Mouse (Mus musculus): ENCODE results near the gene Gpbp1l1. TPM values are rescaled to one million over a fixed set of nuclear protein-coding genes. Genes with fewer than 3 reads are reported as not detected.
A peak's percentile ranks its signal among the peaks of the same experiment; 100 is the strongest.

The Gpbp1l1 gene
- polyA plus RNA-seq, 1 experiment from 2014 or later, result 40.2 TPM

GRCm38 (mm10) chr4:116612621-116613020 is 55.2 kb downstream of the Gpbp1l1 start:
- Histone ChIP-seq H3K4me3 (ENCODE audit: inconsistent target) (no peak overlapping the region), H3K27ac (no peak overlapping the region), H3K36me3 (ENCODE audit: inconsistent target) (peaks cover 28% of the 10 kb centered on the region), H3K79me2 (ENCODE audit: inconsistent target) (peaks cover 51% of the 10 kb centered on the region; the same call in 1 of the 2 replicates)
- WGBS (ENCODE audit: missing documents), result 94% methylated on average over 2 of the region's 2 CpGs

DNA sequence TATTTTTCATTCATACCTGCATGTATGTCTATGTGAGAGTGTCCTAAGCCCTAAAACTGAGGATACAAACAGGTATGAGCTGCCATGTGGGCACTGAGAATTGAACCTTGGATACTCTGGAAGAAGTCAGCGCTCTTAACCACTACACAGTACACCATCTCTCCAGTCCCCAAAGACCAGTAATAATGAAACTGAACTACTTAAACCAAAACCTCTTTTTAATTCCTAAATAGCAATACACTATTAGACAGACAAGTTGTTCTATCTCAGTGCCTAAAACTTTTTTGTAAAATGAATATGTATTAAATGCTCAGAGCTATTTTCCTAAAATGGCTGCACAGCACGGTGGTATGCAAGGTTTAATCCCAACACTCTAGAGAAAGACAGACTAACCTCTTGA is 57.8 kb downstream of the Gpbp1l1 start:
- no peak overlapping the region for H3K27ac ChIP-seq
- H3K36me3 ChIP-seq (ENCODE audit: inconsistent target), result peaks cover 34% of the 10 kb centered on the region
- no peak overlapping the region for H3K4me3 ChIP-seq (ENCODE audit: inconsistent target)
- 100% methylated on average over 2 of the region's 2 CpGs for WGBS (ENCODE audit: missing documents)
- H3K79me2 ChIP-seq (ENCODE audit: inconsistent target), result peaks cover 62% of the 10 kb centered on the region

DNA sequence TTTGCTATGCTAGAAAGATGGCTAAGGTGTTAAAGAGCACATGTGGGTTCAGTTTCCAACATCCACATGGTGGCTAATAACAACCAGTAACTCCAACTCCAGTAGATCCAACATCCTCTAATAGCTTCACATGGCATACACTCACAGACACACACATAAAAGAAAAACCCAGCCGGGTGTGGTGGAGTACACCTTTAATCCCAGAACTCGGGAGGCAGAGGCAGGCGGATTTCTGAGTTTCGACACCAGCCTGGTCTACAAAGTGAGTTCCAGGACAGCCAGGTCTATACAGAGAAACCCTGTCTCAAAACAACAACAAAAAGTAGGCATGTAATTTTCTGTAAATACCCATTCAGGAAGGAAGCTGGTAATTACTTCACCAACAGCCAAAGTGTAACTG is 67.4 kb downstream of the Gpbp1l1 start:
- H3K79me2 ChIP-seq (ENCODE audit: inconsistent target), result peaks cover 68% of the 10 kb centered on the region
- no peak overlapping the region for H3K4me3 ChIP-seq (ENCODE audit: inconsistent target)
- peaks cover 17% of the 10 kb centered on the region; the same call in 1 of the 2 replicates for H3K36me3 ChIP-seq (ENCODE audit: inconsistent target)
- WGBS (ENCODE audit: missing documents), result 90% methylated on average over 4 of the region's 4 CpGs
- H3K27ac ChIP-seq, result no peak overlapping the region

DNA sequence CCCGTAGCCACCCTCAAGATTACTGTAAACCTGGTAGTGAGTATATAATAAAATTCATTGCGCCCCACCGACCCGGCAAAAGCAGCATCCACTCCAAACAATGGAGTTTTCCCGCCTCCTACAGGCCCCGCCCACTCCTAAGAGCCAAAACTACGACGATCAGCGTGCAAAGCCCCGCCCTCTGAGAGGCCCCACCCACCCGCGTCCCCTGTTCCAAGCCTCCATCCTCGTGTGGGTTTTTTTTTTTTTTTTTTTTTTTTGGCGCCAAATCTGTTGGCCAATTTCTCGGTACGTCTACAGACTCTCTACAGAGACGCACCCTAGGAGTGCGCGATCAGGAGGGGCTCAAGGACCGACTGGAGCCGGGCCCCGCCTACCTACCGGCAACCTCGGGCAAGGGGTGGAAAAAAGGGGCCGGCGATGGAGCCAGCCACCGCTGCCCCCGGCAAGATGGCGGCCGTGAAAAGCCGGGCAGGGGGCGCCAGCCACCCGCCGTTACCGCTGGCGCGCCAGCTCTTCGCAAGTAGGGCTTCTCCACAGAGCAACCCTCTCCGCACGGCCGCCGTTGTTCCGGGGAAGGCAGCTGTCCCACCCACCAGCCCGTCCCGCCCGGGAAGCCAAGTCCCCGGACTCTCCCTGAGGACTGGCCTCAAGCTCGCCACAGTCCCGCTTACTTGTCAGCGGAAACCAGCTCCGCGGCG is 69.3 kb downstream of the Gpbp1l1 start:
- Histone ChIP-seq H3K36me3 (ENCODE audit: inconsistent target) (0 out of 2 replicates have a peak, but pooled peaks cover under 1% of the 10 kb centered on the region), H3K79me2 (ENCODE audit: inconsistent target) (peaks cover 48% of the 10 kb centered on the region), H3K4me3 (ENCODE audit: inconsistent target) (peak overlapping the region; percentile 80), H3K27ac (peak overlapping the region; percentile 61)
- WGBS (ENCODE audit: missing documents), result under 1% methylated on average over 49 of the region's 53 CpGs

DNA sequence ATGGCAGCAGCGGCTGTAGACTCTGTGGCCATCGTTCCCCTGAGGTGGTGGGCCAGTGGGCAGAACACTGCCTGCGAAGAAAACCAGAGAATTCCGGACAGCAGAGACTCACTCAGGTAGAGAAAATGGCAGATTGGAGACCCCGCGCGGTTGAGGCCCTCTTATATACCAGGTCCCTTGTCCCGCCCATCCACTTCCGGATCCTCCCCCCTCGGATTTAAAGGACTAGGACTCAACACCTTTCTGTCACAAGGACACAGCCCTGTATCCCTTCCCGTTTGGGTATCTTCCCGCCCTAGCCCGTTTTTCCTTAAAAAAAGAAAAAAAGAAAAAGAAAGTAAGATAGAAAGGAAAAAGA is 69.9 kb downstream of the Gpbp1l1 start:
- peak overlapping the region; percentile 80 for H3K4me3 ChIP-seq (ENCODE audit: inconsistent target)
- no peaks in the 10 kb centered on the region for H3K36me3 ChIP-seq (ENCODE audit: inconsistent target)
- H3K27ac ChIP-seq, result peak overlapping the region; percentile 61
- 0% methylated on average over 13 of the region's 13 CpGs for WGBS (ENCODE audit: missing documents)
- peaks cover 43% of the 10 kb centered on the region for H3K79me2 ChIP-seq (ENCODE audit: inconsistent target)

DNA sequence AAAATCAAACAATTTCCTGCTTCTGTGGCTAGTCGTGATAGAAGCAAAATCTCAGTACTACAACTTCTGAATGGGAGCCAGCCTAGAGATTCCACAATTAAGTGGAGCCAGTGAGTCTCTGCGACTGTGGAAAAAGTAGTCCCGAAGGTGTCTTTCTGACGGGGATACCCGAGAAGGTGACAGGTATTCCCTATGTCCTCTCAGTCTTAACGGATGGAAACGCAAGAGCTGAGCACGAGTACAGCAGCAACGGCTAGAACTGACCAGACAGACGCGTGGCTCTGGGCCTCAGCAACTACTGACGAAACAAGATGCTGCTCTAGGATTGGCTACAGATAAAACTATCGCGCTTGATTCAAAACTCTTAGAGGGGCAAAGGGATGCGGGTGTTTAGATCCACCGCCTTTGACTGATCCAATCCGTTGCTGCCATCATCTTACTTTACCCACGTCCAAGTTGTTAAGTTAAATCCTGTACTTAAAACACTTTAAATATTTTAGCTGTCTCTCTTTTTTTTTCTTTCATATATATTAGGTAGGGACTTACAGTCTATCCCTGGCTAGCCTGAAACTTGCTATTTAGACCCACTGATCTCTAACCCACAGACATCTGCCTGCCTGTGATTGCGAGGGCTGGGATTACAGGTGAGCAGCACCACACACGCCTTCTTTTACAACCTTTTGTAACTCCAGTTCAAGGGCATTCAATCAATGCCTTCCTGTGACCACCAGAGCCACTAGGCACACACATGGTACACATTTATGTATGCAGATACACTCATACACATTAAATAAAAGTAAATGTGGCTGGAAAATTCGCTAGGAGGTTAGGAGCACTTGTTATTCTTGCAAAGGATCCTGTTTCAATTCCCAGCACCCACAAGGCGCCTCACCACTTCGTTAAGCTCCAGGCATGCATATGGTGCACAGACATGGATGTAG is 70.5 kb downstream of the Gpbp1l1 start, which contains the start of gene Nasp:
Gene Nasp, minus strand, starts transcription at position 220 of the 941 bp plus-strand sequence.
- peak within 1 kb of the TSS; percentile 61 for H3K27ac ChIP-seq
- H3K4me3 ChIP-seq (ENCODE audit: inconsistent target), result peak within 1 kb of the TSS; percentile 80
- peaks cover 36% of the 10 kb centered on the region for H3K79me2 ChIP-seq (ENCODE audit: inconsistent target)
- 9% methylated on average over 23 of the region's 23 CpGs for WGBS (ENCODE audit: missing documents)
- no peaks in the 10 kb centered on the region for H3K36me3 ChIP-seq (ENCODE audit: inconsistent target)

DNA sequence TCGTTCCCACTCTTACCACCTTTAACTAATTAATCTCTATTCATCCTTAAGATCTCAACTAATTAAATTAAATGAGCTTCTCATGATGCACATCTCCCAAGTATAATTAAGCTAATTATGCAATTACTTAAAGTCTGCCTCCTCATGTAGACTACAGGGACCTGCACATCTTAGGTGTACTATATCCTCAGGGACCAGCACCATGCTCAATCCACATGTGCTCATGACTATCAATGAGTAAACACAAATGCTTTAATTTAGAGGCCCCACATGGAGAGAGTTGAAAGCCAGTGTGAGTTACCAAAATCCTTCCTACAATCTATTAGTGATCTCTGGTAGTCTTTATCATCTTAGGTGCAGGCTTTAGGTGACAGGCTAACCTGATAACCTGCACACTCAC is 77.7 kb downstream of the Gpbp1l1 start:
- H3K4me3 ChIP-seq (ENCODE audit: inconsistent target), result no peak overlapping the region
- peaks cover 52% of the 10 kb centered on the region for H3K36me3 ChIP-seq (ENCODE audit: inconsistent target)
- peaks cover 8% of the 10 kb centered on the region; the same call in 1 of the 2 replicates for H3K79me2 ChIP-seq (ENCODE audit: inconsistent target)
- no peak overlapping the region for H3K27ac ChIP-seq
- WGBS (ENCODE audit: missing documents), result 100% methylated on average over 1 of the region's 1 CpGs

- WGBS (ENCODE audit: missing documents), result 97% methylated on average over 6 of the region's 6 CpGs
- Histone ChIP-seq H3K36me3 (ENCODE audit: inconsistent target) (peaks cover 85% of the 10 kb centered on the region), H3K79me2 (ENCODE audit: inconsistent target) (peaks cover 45% of the 10 kb centered on the region), H3K27ac (no peak overlapping the region), H3K4me3 (ENCODE audit: inconsistent target) (no peak overlapping the region)
These were observed 81.4 kb downstream of the Gpbp1l1 start for GRCm38 (mm10) chr4:116638821-116639220.

GRCm38 (mm10) chr4:116642071-116642470 is 84.6 kb downstream of the Gpbp1l1 start:
- Histone ChIP-seq H3K36me3 (ENCODE audit: inconsistent target) (peaks cover 82% of the 10 kb centered on the region), H3K27ac (no peak overlapping the region), H3K4me3 (ENCODE audit: inconsistent target) (no peak overlapping the region), H3K79me2 (ENCODE audit: inconsistent target) (peaks cover 77% of the 10 kb centered on the region)
- WGBS (ENCODE audit: missing documents), result 100% methylated on average over 1 of the region's 1 CpGs

Other genes with a start within 250 kb of the Gpbp1l1 start
- gene Mast2, start 93.5 kb upstream of the Gpbp1l1 start, polyA plus RNA-seq (2018), result 9.9 to 19.9 TPM (median 12.8 TPM) in 3 replicates
- 4.3 to 8.7 TPM (median 6.4 TPM) in 3 replicates for gene Ipp, start 50.1 kb upstream of the Gpbp1l1 start, polyA plus RNA-seq (2018)
- gene Tmem69, start 1.7 kb upstream of the Gpbp1l1 start, polyA plus RNA-seq (2018), result 13.0 to 21.0 TPM (median 16.1 TPM) in 3 replicates
- 1.6 to 2.2 TPM (median 2.2 TPM) in 3 replicates for gene Ccdc17, start 39.0 kb downstream of the Gpbp1l1 start, polyA plus RNA-seq (2018)
- 25.6 to 55.5 TPM (median 47.9 TPM) in 3 replicates for gene Nasp, start 70.3 kb downstream of the Gpbp1l1 start, polyA plus RNA-seq (2018)
- gene Akr1a1, start 94.0 kb downstream of the Gpbp1l1 start, polyA plus RNA-seq (2018), result 1,138 to 1,978 TPM (median 1,711 TPM) in 3 replicates
- gene Prdx1, start 127.9 kb downstream of the Gpbp1l1 start, polyA plus RNA-seq (2018), result 1,330 to 1,969 TPM (median 1,907 TPM) in 3 replicates
- gene Mmachc, start 150.7 kb downstream of the Gpbp1l1 start, polyA plus RNA-seq (2018), result 5.1 to 10.4 TPM (median 9.4 TPM) in 3 replicates
- 7.9 to 32.9 TPM (median 10.8 TPM) in 3 replicates for gene Ccdc163, start 150.9 kb downstream of the Gpbp1l1 start, polyA plus RNA-seq (2018)
- gene Tesk2, start 163.3 kb downstream of the Gpbp1l1 start, polyA plus RNA-seq (2018), result 3.1 to 8.1 TPM (median 7.1 TPM) in 3 replicates
- 7.1 to 13.7 TPM (median 11.5 TPM) in 3 replicates for gene Toe1, start 250.0 kb downstream of the Gpbp1l1 start, polyA plus RNA-seq (2018)